Mouse (Mus musculus) hindbrain, embryonic 16.5 days (tissue): ENCODE data around the gene Auts2. TPM values are rescaled to one million over a fixed set of nuclear protein-coding genes. Genes with fewer than 3 reads are reported as not detected.

Source experiments
- ATAC-seq: fragments of 200-750 bp; cut with Nextera tagmentation; 2 replicates; pipeline ENCODE4 v1.8.0; 2017; ENCODE audit warnings: moderate TSS enrichment, moderate library complexity
- H3K27ac ChIP-seq: fragments of 300-500 bp; sonication (generic); 2 replicates; pipeline ENCODE4 v1.5.1; 2014; ENCODE audit warnings: low read depth, mild to moderate bottlenecking, control low read depth, low read length, moderate library complexity
- H3K27me3 ChIP-seq: fragments of 300-500 bp; sonication (generic); replicated peaks from 2 replicates; pipeline ENCODE4 v1.6.1; 2014; ENCODE audit warnings: low read length; ENCODE audit not compliant: control insufficient read depth, insufficient read depth
- H3K36me3 ChIP-seq: fragments of 300-500 bp; sonication (generic); 2 replicates; pipeline ENCODE4 v1.6.1; 2014; ENCODE audit warnings: mild to moderate bottlenecking, low read length, moderate library complexity, mixed read lengths; ENCODE audit not compliant: control insufficient read depth, insufficient read depth
- H3K4me1 ChIP-seq: fragments of 300-500 bp; sonication (generic); 2 replicates; pipeline ENCODE4 v1.6.1; 2014; ENCODE audit warnings: low read depth, low read length; ENCODE audit not compliant: control insufficient read depth, insufficient read depth
- H3K4me2 ChIP-seq: fragments of 300-500 bp; sonication (generic); 2 replicates; pipeline ENCODE4 v1.6.1; 2014; ENCODE audit warnings: mild to moderate bottlenecking, low read length, control low read depth, moderate library complexity
- H3K4me3 ChIP-seq: fragments of 300-500 bp; sonication (generic); 2 replicates; pipeline ENCODE4 v1.5.1; 2014; ENCODE audit warnings: mild to moderate bottlenecking, low read length, control low read depth, moderate library complexity
- H3K9ac ChIP-seq: fragments of 300-500 bp; sonication (generic); 2 replicates; pipeline ENCODE4 v1.6.1; 2014; ENCODE audit warnings: low read depth, mild to moderate bottlenecking, control low read depth, low read length, moderate library complexity
- H3K9me3 ChIP-seq: fragments of 300-500 bp; sonication (generic); 2 replicates; pipeline ENCODE4 v1.6.1; 2014; ENCODE audit warnings: mild to moderate bottlenecking, low read length, moderate library complexity; ENCODE audit not compliant: control insufficient read depth
- WGBS: fragments of 180-500 bp; shearing (Covaris S2); extraction: QIAGEN DNeasy Blood & Tissue Kit; methylation state at CpG from one replicate; pipeline ENCODE4 v1.1.7; 2014; 5-methylcytosine and 5-hydroxymethylcytosine counted together
- polyA plus RNA-seq: library from polyadenylated mRNA; unstranded; fragments of >200 nt; fragmentation: Nextera tagmentation; extraction: Ambion mirVana; gene quantifications from 2 replicates; pipeline ENCODE4 v1.2.1, GENCODE M21; 2015

Auts2 gene
- polyA plus RNA-seq, 1 experiment from 2014 or later, result 43.2 TPM

DNA sequence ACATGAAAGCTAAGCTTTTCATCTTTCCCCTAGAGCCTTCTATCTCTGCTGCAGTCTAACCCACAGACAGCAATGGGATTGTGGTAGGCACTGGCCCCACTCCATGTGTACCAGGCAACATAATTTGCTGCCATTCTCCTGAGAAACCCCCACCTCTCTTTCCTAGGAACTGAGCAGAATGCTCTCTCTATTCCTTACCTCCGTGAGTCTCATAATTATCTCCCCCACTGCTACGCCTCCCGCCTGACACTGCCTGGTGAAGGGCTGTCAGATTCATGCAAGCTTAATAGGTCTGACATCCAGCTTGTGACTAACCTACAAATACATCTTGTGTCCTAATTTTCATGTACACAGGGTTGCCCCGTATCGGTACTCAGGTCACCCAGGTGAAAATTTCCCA, 744.8 kb downstream of the Auts2 start:
- Histone ChIP-seq H3K36me3 (no peaks in the 10 kb centered on the region), H3K27me3 (no peaks in the 10 kb centered on the region; the same call in 1 of the 2 replicates), H3K9ac (no peak overlapping the region), H3K4me1 (peaks cover 42% of the 10 kb centered on the region), H3K27ac (no peak overlapping the region), H3K4me2 (no peak overlapping the region), H3K9me3 (no peaks in the 10 kb centered on the region), H3K4me3 (no peak overlapping the region)
- no peak for ATAC-seq
- 45% methylated on average over 5 of the region's 5 CpGs for WGBS

GRCm38 (mm10) chr5:131797044-131797443, 746.1 kb downstream of the Auts2 start:
- ATAC-seq, result no peak

GRCm38 (mm10) chr5:131794411-131795133, 748.6 kb downstream of the Auts2 start:
- peak overlapping the region; percentile 18 for H3K4me2 ChIP-seq
- H3K4me1 ChIP-seq, result peaks cover 24% of the 10 kb centered on the region
- H3K4me3 ChIP-seq, result no peak overlapping the region
- peak; percentile 89 for ATAC-seq
- 15% methylated on average over 18 of the region's 18 CpGs for WGBS
- H3K36me3 ChIP-seq, result no peaks in the 10 kb centered on the region
- H3K9ac ChIP-seq, result 0 out of 2 replicates have a peak overlapping the region, but pooled peaks have one; percentile 9
- no peaks in the 10 kb centered on the region for H3K27me3 ChIP-seq
- H3K9me3 ChIP-seq, result no peaks in the 10 kb centered on the region
- H3K27ac ChIP-seq, result peak overlapping the region; percentile 68

More at GRCm38 (mm10) chr5:131797044-131797443, 746.1 kb downstream of the Auts2 start:
- peaks cover 34% of the 10 kb centered on the region for H3K4me1 ChIP-seq
- H3K4me2 ChIP-seq, result no peak overlapping the region
- no peak overlapping the region for H3K4me3 ChIP-seq
- H3K27me3 ChIP-seq, result no peaks in the 10 kb centered on the region; the same call in 1 of the 2 replicates
- no peaks in the 10 kb centered on the region for H3K9me3 ChIP-seq
- no peaks in the 10 kb centered on the region for H3K36me3 ChIP-seq
- no peak overlapping the region for H3K27ac ChIP-seq
- no peak overlapping the region for H3K9ac ChIP-seq

GRCm38 (mm10) chr5:131789601-131790000, 753.5 kb downstream of the Auts2 start:
- ATAC-seq, result no peak
- Histone ChIP-seq H3K27ac (no peak overlapping the region), H3K9ac (no peak overlapping the region), H3K4me1 (peaks cover 19% of the 10 kb centered on the region), H3K4me2 (no peak overlapping the region), H3K27me3 (peaks cover 3% of the 10 kb centered on the region; the same call in 1 of the 2 replicates), H3K9me3 (no peaks in the 10 kb centered on the region), H3K4me3 (no peak overlapping the region), H3K36me3 (no peaks in the 10 kb centered on the region)
- 54% methylated on average over 8 of the region's 8 CpGs for WGBS

DNA sequence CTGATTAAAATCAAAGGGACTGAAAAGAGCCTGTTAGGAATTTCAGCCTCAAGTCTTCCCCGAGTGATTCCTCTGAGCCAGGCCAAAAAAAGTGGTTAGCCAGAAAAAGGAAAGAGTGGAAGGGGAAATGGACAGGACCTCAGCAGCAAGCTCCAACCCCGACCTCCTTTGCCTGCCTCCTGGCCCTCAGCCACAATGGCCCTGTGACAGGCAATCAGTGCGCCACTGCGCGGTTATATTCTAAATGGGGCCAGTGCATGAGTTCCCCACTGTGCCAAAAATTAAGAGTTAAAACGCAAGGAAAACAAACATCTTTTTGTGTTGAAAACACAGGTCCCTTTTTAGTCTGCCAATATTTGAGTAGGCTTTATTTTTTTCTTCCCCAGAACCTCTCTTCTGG, 755.1 kb downstream of the Auts2 start:
- H3K4me2 ChIP-seq, result no peak overlapping the region
- H3K27me3 ChIP-seq, result peaks cover 3% of the 10 kb centered on the region; the same call in 1 of the 2 replicates
- H3K36me3 ChIP-seq, result no peaks in the 10 kb centered on the region
- 0 out of 2 replicates have a peak, but pooled peaks have one; percentile 24 for ATAC-seq
- H3K27ac ChIP-seq, result peak overlapping the region; percentile 48
- whole genome bisulfite sequencing, result 16% methylated on average over 6 of the region's 6 CpGs
- peaks cover 12% of the 10 kb centered on the region for H3K4me1 ChIP-seq
- H3K4me3 ChIP-seq, result no peak overlapping the region
- H3K9me3 ChIP-seq, result no peaks in the 10 kb centered on the region
- no peak overlapping the region for H3K9ac ChIP-seq

DNA sequence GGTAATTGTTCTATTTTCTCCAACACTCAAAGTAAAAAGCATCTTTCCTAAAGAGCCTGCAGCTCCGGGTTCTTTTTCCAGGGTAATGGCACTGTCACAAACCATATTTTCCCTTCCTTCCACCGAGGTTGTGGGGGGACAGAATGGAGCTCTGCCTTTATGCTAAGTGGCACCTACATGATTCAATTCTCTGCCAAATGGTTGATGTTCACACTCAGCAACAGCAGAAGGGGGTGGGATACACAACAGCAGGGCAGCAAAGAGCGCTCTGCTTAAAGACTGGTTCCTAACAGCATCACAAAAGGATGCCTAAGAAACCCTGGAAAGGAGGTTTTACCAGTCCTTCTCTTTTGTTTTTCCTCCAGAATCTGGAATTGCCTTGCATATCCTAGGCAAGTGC, 759.9 kb downstream of the Auts2 start:
- Histone ChIP-seq H3K27ac (peak overlapping the region; percentile 12), H3K4me1 (peaks cover 16% of the 10 kb centered on the region), H3K36me3 (no peaks in the 10 kb centered on the region), H3K4me2 (no peak overlapping the region), H3K9ac (no peak overlapping the region), H3K9me3 (no peaks in the 10 kb centered on the region), H3K4me3 (no peak overlapping the region), H3K27me3 (peaks cover 3% of the 10 kb centered on the region; the same call in 1 of the 2 replicates)
- 30% methylated on average over 3 of the region's 3 CpGs for WGBS
- no peak for ATAC-seq

DNA sequence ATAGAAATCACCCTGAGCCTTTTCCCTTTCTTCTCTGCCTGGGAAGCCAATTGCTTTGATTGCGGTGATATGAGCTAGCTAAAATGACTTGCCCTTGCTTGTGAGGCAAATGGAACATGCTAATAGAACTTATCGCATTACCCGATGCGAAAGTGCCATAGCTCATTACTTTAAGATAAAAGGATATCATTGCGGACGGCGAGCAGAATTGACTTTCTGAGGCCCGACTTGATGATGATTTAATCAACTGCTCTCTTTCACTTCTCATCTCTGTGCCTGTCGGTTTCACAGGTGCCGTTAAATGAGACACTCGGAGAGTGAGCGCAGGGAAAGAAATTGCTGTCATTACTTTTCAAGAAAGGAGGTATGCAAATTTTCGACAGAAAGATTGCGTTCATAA, 762.1 kb downstream of the Auts2 start:
- Histone ChIP-seq H3K9ac (no peak overlapping the region), H3K27ac (peak overlapping the region; percentile 40; the same call in 1 of the 2 replicates), H3K36me3 (no peaks in the 10 kb centered on the region), H3K27me3 (no peaks in the 10 kb centered on the region), H3K4me3 (no peak overlapping the region), H3K4me1 (peaks cover 12% of the 10 kb centered on the region), H3K4me2 (no peak overlapping the region), H3K9me3 (no peaks in the 10 kb centered on the region)
- WGBS, result 64% methylated on average over 14 of the region's 14 CpGs
- ATAC-seq, result no peak

DNA sequence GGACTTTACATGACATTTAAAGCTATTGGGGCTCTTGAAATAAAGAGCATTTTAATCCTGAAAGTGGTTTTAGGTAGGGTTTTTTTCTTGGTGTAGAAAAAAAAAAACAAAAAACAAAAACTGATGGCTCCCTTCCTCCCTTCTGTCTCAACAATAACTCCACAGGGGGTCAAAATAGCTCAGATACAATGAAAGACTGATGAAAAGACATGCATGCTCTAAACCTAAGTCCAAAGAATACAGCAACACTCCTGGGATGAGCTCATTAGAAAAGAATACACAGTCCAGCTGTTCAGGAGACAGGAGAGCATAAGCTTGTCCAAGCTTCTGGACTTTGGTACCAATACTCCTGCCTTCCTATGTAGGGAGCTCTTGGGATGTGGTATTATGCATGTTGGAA, 764.0 kb downstream of the Auts2 start:
- Histone ChIP-seq H3K27ac (no peak overlapping the region), H3K4me1 (peaks cover 26% of the 10 kb centered on the region), H3K9me3 (no peaks in the 10 kb centered on the region)

DNA sequence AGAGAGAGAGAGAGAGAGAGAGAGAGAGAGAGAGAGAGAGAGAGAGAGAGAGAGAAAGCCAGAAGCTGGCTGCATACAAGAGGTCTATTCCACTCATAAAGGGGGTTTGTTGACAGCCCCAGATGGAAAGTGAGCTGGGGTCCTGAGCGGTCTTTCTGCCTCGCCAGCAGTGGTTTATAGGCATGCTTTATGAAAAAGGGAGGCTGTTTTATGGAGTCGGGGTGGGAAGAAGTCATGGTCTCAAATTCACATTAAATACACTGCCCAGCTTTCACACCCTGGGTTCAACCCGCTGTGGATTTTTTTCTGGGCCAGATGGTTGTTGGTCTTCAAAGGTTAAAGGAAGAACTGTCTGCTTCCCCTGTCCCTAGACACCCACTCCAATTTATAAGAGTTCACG, 767.5 kb downstream of the Auts2 start:
- WGBS, result 21% methylated on average over 5 of the region's 5 CpGs

More for the DNA sequence above, 764.0 kb downstream of the Auts2 start:
- Histone ChIP-seq H3K36me3 (no peaks in the 10 kb centered on the region), H3K4me2 (no peak overlapping the region), H3K4me3 (no peak overlapping the region), H3K9ac (no peak overlapping the region), H3K27me3 (no peaks in the 10 kb centered on the region)
- ATAC-seq, result no peak

More for the DNA sequence above, 767.5 kb downstream of the Auts2 start:
- Histone ChIP-seq H3K4me1 (peaks cover 14% of the 10 kb centered on the region), H3K27me3 (no peaks in the 10 kb centered on the region), H3K36me3 (no peaks in the 10 kb centered on the region), H3K27ac (no peak overlapping the region; the same call in none of the 2 replicates), H3K9ac (no peak overlapping the region), H3K4me3 (no peak overlapping the region), H3K4me2 (0 out of 2 replicates have a peak overlapping the region, but pooled peaks have one; percentile 2), H3K9me3 (no peaks in the 10 kb centered on the region)
- peak; percentile 32 for ATAC-seq
